Mouse (Mus musculus): ENCODE measurements at regions not wholly inside any gene's neighbourhood (a gene's known extent, or its start where the extent isn't known, plus 50 kb on each side); places are given as distances from the start of the nearest gene placed in this dataset.

GRCm38 (mm10) chr14:58816540-58816876 is 326.2 kb downstream of the 1700129C05Rik start:
- ATAC-seq (ENCODE audit: insufficient read depth) = no peak
- Histone ChIP-seq H3K9ac (replicated peaks) (no peak overlapping the region), H3K36me3 (replicated peaks; ENCODE audit: control insufficient read depth, insufficient read depth, low read depth) (no peaks in the 10 kb centered on the region), H3K27me3 (ENCODE audit: control insufficient read depth, insufficient read depth, low read length) (no peaks in the 10 kb centered on the region), H3K4me1 (replicated peaks; ENCODE audit: control insufficient read depth in 2 of 2, insufficient read depth in 2 of 2, low read length in 1 of 2) (0 out of 4 replicates have a peak, but pooled peaks cover 0 to 2% of the 10 kb centered on the region in 2 experiments), H3K9me3 (ENCODE audit: control insufficient read depth, low read length) (no peaks in the 10 kb centered on the region), H3K27ac (no peak overlapping the region), H3K4me3 (ENCODE audit: insufficient read depth in 1 of 2, low read depth in 2 of 2, low read length in 2 of 2) (no peak overlapping the region), H3K4me2 (ENCODE audit: low read depth) (no peak overlapping the region)
- 12% methylated on average over 1 of the region's 1 CpGs for WGBS (ENCODE audit: insufficient replicate concordance)
- TF ChIP-seq EP300 (IDR thresholded peaks at IDR 0.05; ENCODE audit: low read depth) (no peak), CTCF (IDR thresholded peaks at IDR 0.05; ENCODE audit: low read depth) (no peak)
- no peak for DNase-seq (ENCODE audit: low read depth in 3 of 3, low spot score in 3 of 3)

DNA sequence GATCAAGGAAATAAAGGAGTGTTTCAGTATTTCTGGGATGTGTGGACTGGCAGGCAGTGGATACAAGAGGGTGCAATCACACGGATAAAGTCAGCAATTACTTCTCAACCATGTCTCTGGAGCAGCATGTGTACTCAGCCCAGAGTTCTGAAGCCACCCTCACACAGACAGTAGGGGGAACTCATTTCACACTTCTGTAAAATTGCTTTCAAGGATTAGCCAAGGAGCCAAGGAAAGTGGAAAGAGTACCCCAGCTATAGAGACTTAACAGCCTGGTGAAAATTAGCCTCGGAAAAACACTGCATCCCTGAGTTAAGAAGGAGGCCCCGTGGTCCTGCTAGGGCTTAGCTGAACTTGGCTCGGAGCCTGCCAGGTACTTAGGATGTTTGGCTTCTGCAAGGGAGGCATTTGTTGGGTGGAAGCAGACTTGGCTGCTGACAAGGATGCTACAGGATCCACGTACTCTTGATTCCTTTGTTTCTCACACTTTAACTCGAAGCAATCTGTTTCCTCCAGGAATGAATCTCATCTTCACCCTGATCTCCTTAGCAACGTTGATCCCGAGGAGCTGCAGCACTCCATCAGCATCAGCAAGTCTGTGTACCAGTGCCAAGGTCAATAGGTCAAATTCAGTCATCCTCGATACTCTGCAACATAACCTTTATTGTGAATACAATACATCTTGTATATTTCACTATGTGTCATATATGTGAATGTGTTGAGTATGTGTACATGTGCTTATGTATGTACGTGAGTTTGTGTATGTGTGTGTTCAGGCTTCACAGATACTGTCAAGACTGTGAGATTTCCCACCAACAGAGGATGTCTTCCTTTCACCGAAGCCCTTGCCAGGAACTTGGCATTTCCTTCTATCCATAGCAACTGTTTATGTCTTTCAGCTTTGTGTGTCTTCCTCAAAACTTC is 326.8 kb downstream of the 1700129C05Rik start:
- Histone ChIP-seq H3K36me3 (replicated peaks; ENCODE audit: control insufficient read depth, insufficient read depth, low read depth) (no peaks in the 10 kb centered on the region), H3K4me2 (ENCODE audit: low read depth) (no peak overlapping the region), H3K27me3 (ENCODE audit: control insufficient read depth, insufficient read depth, low read length) (no peaks in the 10 kb centered on the region), H3K4me1 (replicated peaks; ENCODE audit: control insufficient read depth in 2 of 2, insufficient read depth in 2 of 2, low read length in 1 of 2) (0 out of 4 replicates have a peak, but pooled peaks cover 0 to 2% of the 10 kb centered on the region in 2 experiments), H3K9ac (replicated peaks) (no peak overlapping the region), H3K9me3 (ENCODE audit: control insufficient read depth, low read length) (no peaks in the 10 kb centered on the region), H3K27ac (no peak overlapping the region), H3K4me3 (ENCODE audit: insufficient read depth in 1 of 2, low read depth in 2 of 2, low read length in 2 of 2) (no peak overlapping the region)
- DNase-seq (ENCODE audit: low read depth in 3 of 3, low spot score in 3 of 3) (no peak), ATAC-seq (ENCODE audit: insufficient read depth) (no peak)
- 41% methylated on average over 11 of the region's 11 CpGs for WGBS (ENCODE audit: insufficient replicate concordance)
- TF ChIP-seq EP300 (IDR thresholded peaks at IDR 0.05; ENCODE audit: low read depth) (no peak), CTCF (IDR thresholded peaks at IDR 0.05; ENCODE audit: low read depth) (no peak)

DNA sequence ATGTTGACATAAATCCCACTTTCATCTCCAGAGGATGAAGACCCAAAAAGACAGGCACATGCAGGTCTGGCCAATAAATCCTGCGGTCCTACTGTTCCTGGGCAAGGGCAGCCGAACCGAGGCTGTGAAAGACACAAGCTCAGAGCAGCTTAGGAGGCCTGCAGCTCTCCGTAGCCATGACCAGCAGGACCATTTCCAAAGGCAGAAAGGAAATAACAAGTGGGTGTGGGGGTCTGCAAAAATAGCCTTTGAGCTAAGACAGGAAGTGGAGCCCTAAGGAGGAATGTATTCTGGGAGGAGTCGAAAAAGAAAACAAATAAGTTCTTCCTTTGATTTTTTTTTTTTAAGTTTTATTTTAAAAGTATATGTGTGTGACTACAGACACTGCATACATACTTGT is 330.1 kb downstream of the 1700129C05Rik start:
- H3K27me3 ChIP-seq (ENCODE audit: control insufficient read depth, insufficient read depth, low read length) = no peaks in the 10 kb centered on the region
- no peaks in the 10 kb centered on the region for H3K9me3 ChIP-seq (ENCODE audit: control insufficient read depth, low read length)
- no peak for ATAC-seq (ENCODE audit: insufficient read depth)
- no peaks in the 10 kb centered on the region for H3K36me3 ChIP-seq (replicated peaks; ENCODE audit: control insufficient read depth, insufficient read depth, low read depth)
- no peak for TF ChIP-seq CTCF (IDR thresholded peaks at IDR 0.05; ENCODE audit: low read depth)
- TF ChIP-seq EP300 (IDR thresholded peaks at IDR 0.05; ENCODE audit: low read depth) = no peak
- no peak overlapping the region for H3K27ac ChIP-seq
- WGBS (ENCODE audit: insufficient replicate concordance) = 25% methylated on average over 5 of the region's 5 CpGs
- H3K9ac ChIP-seq (replicated peaks) = no peak overlapping the region
- H3K4me3 ChIP-seq (ENCODE audit: insufficient read depth in 1 of 2, low read depth in 2 of 2, low read length in 2 of 2) = no peak overlapping the region
- DNase-seq (ENCODE audit: low read depth in 3 of 3, low spot score in 3 of 3) = no peak
- 0 out of 4 replicates have a peak, but pooled peaks cover 0 to 2% of the 10 kb centered on the region in 2 experiments for H3K4me1 ChIP-seq (replicated peaks; ENCODE audit: control insufficient read depth in 2 of 2, insufficient read depth in 2 of 2, low read length in 1 of 2)
- no peak overlapping the region for H3K4me2 ChIP-seq (ENCODE audit: low read depth)

DNA sequence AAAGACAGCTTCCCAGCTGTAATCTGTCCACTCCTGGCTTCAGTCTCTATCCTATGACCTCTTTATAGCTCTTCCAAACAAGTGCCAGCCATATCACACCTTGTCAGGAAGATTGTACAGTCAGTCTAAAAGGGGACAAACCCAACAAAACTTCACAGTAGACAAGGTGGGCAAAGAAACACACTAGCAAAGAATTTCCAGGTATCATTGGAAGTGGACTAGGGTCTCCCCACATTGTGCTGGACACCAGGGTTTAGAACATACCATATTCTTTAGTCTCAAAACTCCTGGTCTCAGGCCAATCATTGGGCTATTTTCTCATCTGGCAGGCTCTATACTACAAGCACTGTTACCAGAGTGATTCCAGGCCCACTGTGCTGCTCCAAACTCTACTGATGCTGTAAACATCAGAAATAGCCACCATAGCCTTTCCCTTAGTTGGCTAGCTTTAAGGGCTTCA is 341.3 kb downstream of the 1700129C05Rik start:
- Histone ChIP-seq H3K4me3 (ENCODE audit: insufficient read depth in 1 of 2, low read depth in 2 of 2, low read length in 2 of 2) (no peak overlapping the region), H3K4me1 (replicated peaks; ENCODE audit: control insufficient read depth in 2 of 2, insufficient read depth in 2 of 2, low read length in 1 of 2) (no peaks in the 10 kb centered on the region), H3K9ac (replicated peaks) (no peak overlapping the region), H3K27me3 (ENCODE audit: control insufficient read depth, insufficient read depth, low read length) (no peaks in the 10 kb centered on the region), H3K4me2 (ENCODE audit: low read depth) (no peak overlapping the region), H3K36me3 (replicated peaks; ENCODE audit: control insufficient read depth, insufficient read depth, low read depth) (no peaks in the 10 kb centered on the region), H3K27ac (no peak overlapping the region), H3K9me3 (ENCODE audit: control insufficient read depth, low read length) (no peaks in the 10 kb centered on the region)
- ATAC-seq (ENCODE audit: insufficient read depth) (no peak), DNase-seq (ENCODE audit: low read depth in 3 of 3, low spot score in 3 of 3) (no peak)
- TF ChIP-seq CTCF (IDR thresholded peaks at IDR 0.05; ENCODE audit: low read depth) = no peak
- no peak for TF ChIP-seq EP300 (IDR thresholded peaks at IDR 0.05; ENCODE audit: low read depth)

DNA sequence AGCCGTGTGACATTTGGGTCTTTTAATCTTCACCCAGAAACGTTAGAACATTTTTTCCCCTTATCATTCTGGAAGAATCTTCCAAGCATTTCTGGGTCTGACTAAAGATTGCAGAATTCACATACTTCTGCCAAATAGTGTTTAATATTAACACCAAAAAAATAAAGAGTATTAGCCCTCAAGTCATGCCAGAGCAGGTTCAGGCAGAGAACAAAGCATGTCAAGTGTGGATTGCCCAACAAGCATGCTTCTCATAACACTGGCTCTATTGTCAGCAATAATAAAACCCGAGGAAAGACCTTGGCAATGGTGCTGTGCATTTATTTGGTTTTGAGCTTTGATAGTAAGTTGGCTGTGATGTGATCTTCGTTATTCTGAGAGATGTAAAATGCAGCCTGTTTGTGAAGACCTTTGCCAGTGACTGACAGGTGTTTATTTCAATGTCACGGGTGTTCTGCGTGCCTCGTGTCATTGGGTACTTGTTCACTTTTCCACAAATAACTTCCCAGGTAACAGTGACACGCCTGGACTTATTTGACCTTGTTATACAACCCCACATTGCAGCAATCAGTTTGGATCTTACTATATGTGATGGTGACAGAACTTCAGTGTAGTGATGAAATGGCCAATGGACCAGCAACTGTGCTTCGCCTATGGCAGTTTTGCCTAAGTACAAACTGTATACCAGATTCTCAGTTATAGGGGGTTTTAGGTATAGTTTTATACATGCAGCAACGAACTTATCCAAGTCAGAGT is 354.3 kb downstream of the 1700129C05Rik start:
- TF ChIP-seq EP300 (IDR thresholded peaks at IDR 0.05; ENCODE audit: low read depth) = no peak
- no peak for TF ChIP-seq CTCF (IDR thresholded peaks at IDR 0.05; ENCODE audit: low read depth)
- 50% methylated on average over 10 of the region's 10 CpGs for WGBS (ENCODE audit: insufficient replicate concordance)

More for the DNA sequence above, 354.3 kb downstream of the 1700129C05Rik start:
- no peak for ATAC-seq (ENCODE audit: insufficient read depth)
- no peak overlapping the region for H3K9ac ChIP-seq (replicated peaks)
- no peaks in the 10 kb centered on the region for H3K27me3 ChIP-seq (ENCODE audit: control insufficient read depth, insufficient read depth, low read length)
- H3K4me2 ChIP-seq (ENCODE audit: low read depth) = no peak overlapping the region
- no peaks in the 10 kb centered on the region for H3K9me3 ChIP-seq (ENCODE audit: control insufficient read depth, low read length)
- DNase-seq (ENCODE audit: low read depth in 3 of 3, low spot score in 3 of 3) = no peak
- H3K36me3 ChIP-seq (replicated peaks; ENCODE audit: control insufficient read depth, insufficient read depth, low read depth) = no peaks in the 10 kb centered on the region
- H3K27ac ChIP-seq = no peak overlapping the region
- no peaks in the 10 kb centered on the region for H3K4me1 ChIP-seq (replicated peaks; ENCODE audit: control insufficient read depth in 2 of 2, insufficient read depth in 2 of 2, low read length in 1 of 2)
- no peak overlapping the region for H3K4me3 ChIP-seq (ENCODE audit: insufficient read depth in 1 of 2, low read depth in 2 of 2, low read length in 2 of 2)
